Mouse (Mus musculus) frontal cortex, postnatal 10 days (tissue): ENCODE results near the gene Gm3415.
"Not testable (repeated sequence)": the region's sequence is repeated elsewhere in the genome, so short reads cannot be mapped to it uniquely, and the experiment has no call there.

ENCODE experiments used
- DNase-seq, 2 experiments: peaks; one replicate each; pipeline ENCODE4 v3.0.0; 2022; ENCODE audit warnings: low spot score in 2 of 2, mixed read lengths in 1 of 2

Gm3415 gene

GRCm38 (mm10) chr5:146599216-146599615 lies 43.3 kb downstream of the Gm3415 start:
- not testable (repeated sequence) for DNase-seq

- no peak for DNase-seq
Measured at GRCm38 (mm10) chr5:146599970-146600369, 44.0 kb downstream of the Gm3415 start.

GRCm38 (mm10) chr5:146606221-146606620 lies 50.3 kb downstream of the Gm3415 start:
- no peak for DNase-seq

DNA sequence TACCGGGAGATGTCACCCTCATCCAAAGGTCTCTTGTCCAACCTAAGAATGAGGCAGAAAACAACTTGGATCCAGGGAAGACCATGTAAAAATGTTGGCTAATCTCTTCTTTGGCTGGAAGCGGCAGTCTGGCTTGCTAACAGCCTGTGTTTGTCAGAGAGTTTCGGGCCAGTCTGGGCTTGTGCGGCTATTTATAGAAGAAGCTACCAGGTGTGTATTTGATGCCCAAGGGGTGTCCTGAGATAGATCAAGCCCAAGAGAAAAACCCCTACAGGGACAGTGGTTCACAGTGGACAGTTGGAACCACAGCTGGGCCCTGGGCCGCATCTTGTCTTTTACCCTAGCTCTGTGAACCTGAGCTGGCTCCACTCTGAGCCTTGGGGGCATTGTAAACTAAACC lies 51.0 kb downstream of the Gm3415 start:
- DNase-seq, result no peak

DNA sequence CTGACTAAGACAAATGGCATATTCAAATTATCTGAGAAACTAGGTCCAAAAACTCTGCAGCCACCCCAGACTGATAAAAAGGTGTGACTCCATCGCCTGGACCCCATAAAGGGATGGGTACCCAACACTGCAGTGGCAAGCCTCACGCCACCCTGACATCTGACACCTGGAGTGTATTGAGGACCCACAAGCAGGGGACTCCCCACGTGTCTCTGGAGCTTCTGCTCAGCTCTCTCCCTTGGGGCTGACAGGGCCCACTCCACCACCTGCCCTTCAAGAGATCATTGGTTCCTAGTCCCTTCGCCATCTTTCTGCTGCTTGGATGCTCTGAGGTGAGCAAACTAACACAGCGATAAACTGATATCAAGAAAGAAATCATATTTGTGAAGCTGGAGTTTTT lies 51.9 kb downstream of the Gm3415 start:
- DNase-seq, result no peak
